Mouse (Mus musculus): ENCODE results near the gene Tbc1d22a.

The Tbc1d22a gene

DNA sequence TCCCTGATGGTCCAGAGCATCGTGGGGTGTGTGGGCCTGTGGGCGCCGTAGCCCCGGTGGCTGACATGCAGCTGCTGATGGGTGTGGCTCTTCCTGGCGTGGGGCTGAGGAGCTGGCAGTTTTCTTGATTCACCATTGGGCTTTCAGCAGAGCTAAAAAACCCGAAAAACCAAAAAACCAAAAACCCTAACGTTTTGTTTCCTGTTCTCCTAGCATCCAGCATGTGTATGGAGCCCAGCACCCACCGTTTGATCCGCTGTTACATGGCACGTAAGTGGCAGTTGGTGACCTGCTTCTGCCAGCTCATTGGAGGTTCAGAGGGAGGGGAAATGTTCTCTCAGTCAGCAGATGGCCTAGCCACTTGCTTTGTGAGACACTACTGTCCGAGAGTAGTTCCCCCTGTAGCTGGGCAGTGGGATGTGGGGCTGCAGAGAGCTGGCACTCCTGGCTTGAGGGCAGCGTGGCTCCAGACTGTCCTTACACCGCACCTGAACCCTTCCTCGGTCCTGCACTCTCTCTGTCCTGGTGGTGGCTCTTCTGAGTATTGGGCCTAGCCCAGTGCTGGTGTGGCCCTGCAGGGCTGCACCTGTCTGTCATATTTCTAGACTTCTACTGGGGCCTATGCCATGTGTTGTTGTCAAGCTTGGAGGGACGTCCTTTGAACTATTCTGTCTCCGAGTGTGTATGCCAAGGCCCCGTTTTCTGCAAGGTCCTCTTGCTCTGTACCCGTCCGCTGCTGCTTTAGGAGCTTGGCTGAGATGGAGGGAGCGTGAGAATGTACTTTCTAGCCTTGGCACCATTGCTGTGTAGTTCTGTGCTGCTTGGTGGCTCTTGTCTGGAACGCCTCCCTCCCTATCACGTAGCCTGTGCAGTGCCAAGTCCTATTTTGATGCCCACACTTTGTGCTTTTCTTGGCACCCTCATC, 20.5 kb downstream of the Tbc1d22a start:
- no peak for DNase-seq (ENCODE audit: low read depth, low spot score)

DNA sequence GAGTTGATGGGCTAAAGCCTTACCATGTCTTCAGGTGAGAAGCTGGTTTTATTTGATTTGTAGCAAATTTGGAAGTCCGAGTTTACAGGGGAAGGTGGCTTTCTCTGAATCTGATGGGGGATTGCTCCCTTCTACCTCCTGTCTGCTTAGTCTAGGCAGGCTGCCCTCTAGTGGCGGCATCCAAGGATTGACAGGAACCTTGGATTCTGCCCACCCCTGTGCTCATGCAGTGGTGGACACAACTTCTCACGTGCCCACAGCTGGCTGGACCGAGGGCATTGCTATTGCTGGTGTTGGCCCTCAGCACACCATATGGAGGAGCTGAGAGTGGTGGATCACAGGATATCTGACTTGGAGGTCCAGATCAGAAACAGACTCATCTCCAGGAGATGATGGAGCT, 22.0 kb downstream of the Tbc1d22a start:
- DNase-seq (ENCODE audit: low read depth, low spot score) = no peak

GRCm38 (mm10) chr15:86238076-86238475, 23.8 kb downstream of the Tbc1d22a start:
- DNase-seq (ENCODE audit: low read depth, low spot score) = no peak

DNA sequence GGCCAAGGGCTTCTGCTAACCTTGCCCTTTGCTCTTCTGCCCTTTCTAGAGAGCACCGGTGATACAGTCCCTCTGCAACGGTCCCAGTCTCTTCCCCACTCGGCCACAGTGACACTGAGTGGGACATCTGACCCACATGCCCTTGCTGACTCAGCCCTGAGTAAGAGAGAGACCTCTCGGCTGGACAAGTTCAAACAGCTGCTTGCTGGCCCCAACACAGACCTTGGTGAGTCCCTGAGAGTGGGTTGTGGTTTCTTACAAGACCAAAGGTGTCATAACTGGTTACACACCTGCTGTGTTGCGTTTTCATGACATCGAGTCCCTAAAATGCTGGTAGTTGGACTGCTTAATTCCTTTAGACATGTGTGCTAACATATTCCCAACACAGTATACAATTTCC, 24.8 kb downstream of the Tbc1d22a start:
- DNase-seq (ENCODE audit: low read depth, low spot score) = no peak

DNA sequence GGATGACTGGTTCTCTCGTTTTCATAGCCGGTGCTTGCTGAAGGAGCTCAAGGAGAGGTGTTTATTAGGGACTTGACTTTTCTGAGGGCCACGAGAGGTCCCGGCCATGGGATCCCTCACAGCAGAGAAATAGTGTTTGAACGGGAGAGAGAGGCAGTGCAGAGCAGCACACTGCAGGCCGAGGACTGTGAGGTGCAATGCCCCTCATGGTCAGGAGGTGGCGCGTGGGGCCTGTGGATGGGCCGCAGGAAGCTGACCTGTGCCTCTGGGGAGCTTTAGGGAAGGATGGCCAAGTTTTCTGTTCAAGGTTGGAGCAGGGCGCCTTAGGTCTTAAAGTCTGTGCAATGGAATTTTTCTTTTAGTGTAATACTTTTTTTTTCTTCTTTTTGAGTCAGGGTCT, 25.5 kb downstream of the Tbc1d22a start:
- peak; percentile 50 for DNase-seq (ENCODE audit: low read depth, low spot score)

- DNase-seq (ENCODE audit: low read depth, low spot score) = peak; percentile 55
Observed at GRCm38 (mm10) chr15:86243708-86244107, 29.4 kb downstream of the Tbc1d22a start.

DNA sequence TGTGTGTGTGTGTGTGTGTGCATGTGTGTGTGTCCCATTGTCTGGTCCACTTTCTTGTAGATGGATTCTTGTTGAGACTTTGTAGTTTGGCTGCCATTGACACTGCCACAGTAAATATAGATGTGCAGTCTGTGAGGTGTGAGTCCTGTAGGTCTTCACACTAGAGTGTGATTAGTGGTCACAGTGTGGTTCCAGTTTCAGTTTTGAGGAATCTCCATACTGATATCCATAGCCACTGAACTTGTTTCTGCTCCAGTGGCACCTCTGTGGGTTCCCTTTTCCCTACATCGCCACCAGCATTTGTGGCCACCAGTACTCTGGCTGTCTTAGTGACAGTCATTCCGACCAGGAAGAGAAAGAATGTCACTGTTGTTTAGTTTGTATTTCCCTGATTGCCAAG, 30.1 kb downstream of the Tbc1d22a start:
- DNase-seq (ENCODE audit: low read depth, low spot score) = no peak

DNA sequence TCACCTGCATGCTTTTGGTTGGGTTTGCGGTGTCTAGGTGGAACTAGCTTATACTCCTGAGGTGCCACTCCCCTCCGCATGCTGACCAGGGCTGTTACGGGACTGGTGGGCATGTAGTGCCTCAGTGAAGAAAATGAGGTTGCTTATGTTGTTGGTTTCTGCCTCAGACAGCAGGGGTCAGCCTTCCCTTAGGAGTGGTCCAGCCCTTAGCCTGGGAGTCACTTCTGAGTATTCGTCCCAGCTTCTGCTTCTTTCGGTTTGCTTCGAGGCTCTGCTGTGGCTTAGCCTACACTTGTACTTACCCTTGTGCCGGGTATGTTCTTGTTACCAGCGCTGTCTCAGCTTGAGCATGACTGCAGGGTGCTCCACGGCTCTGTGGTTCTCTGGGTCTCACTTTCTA, 36.0 kb downstream of the Tbc1d22a start:
- peak; percentile 38 for DNase-seq (ENCODE audit: low read depth, low spot score)

- no peak for DNase-seq (ENCODE audit: low read depth, low spot score)
Observed at GRCm38 (mm10) chr15:86252130-86252529, 37.9 kb downstream of the Tbc1d22a start.

- no peak for DNase-seq (ENCODE audit: low read depth, low spot score)
Observed at GRCm38 (mm10) chr15:86252684-86253083, 38.4 kb downstream of the Tbc1d22a start.

- DNase-seq (ENCODE audit: low read depth, low spot score) = no peak
Observed at GRCm38 (mm10) chr15:86253411-86253810, 39.2 kb downstream of the Tbc1d22a start.

DNA sequence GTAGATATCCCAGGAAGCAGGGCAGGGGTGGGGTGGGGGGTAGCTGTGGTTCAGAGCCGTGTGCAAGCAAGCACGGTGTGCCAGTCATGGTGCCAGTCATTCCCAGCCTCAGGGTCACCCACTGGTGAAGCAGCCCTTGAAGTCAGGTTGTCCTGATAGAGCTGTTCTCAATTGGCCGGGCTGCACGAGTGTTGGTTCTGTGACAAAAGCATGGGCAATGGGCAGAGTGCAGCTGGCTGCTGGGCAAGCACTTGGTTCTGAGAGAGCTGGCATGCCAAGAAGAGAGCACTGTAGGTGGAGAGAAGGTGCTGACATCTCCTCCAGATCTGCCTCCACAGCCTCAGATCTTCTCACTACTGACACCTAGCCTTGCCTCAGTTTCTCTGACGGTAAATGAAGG, 41.9 kb downstream of the Tbc1d22a start:
- DNase-seq (ENCODE audit: low read depth, low spot score) = no peak

- DNase-seq (ENCODE audit: low read depth, low spot score) = no peak
Observed at GRCm38 (mm10) chr15:86256728-86257179, 42.5 kb downstream of the Tbc1d22a start.

DNA sequence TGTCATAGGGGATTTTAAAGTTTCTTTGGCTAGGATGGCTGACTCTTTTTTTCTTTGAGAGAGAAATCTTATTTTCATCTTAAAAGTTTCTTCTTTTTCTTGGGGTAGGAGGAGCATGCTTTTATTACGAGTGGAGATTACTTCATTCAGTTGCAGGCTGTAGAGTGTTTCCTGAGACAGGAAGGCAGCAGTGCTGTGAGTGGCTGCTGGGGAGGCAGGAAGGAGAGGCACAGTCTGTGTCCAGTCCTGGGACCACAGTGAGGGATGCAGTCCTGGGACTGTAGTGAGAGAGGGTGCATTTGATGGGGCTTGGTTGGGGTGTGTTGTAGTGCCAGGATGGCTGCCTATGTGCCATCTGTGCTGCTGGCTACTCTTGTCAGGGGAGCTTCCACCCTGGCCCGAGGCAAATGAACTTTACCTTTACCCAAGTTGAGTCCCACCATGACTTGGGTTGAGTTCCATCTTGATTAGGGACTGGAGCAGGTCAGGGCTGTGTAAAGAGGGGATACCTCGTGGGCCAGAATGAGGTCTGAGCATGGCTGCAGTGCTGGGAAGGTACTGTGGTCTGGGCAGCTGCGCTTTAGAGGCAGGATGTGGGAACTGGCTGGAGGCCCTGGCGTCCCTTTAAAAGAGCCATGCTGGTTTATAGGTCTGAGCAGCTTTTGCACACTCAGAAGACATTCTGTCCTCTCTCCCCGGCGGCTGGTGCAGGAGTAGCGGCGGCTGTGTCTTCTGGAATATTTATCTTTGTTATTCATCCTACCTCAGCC, 43.8 kb downstream of the Tbc1d22a start:
- no peak for DNase-seq (ENCODE audit: low read depth, low spot score)

- DNase-seq (ENCODE audit: low read depth, low spot score) = no peak
Observed at GRCm38 (mm10) chr15:86259233-86259632, 45.0 kb downstream of the Tbc1d22a start.

DNA sequence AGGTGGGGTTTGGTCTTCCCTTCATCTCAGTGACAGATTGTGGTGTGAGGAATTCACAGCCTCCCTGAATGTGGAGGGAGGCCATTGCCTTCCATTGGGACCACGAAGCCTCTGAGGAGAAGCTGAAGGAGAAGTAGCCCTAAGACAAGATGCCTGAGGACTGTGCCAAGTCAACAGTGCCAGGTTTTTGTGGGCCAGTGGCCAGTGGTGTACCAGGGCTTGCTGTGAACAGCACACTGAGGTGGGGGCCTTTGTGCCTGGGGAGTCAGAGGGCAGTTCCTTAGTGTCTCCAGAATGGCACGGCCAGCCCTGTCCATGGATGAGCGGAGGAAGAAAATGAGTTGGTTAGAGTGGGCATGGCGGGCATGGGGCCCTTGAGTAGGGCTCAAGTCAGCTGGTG, 45.9 kb downstream of the Tbc1d22a start:
- DNase-seq (ENCODE audit: low read depth, low spot score) = no peak

DNA sequence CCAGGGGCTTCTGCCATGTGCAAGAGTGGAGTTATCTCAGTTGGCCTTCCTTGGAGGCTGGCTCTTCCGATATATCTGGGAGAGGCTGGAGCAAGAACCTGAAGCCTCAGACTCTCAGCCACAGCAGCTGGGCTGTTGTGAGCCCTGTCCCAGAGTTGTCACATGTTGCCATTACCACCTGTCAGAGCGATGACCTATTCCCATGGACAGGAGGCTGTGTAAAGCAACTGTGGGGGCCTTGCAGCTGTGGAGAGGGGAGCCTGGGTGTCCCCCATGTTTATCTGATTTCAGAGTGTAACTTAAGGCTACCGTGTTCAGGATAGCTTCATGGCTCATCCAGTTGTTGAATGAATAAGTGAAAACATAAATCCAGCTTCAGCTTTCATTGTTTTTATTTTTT, 50.1 kb downstream of the Tbc1d22a start:
- DNase-seq (ENCODE audit: low read depth, low spot score) = no peak

GRCm38 (mm10) chr15:86264803-86265202, 50.5 kb downstream of the Tbc1d22a start:
- no peak for DNase-seq (ENCODE audit: low read depth, low spot score)

- no peak for DNase-seq (ENCODE audit: low read depth, low spot score)
Observed at GRCm38 (mm10) chr15:86266975-86267374, 52.7 kb downstream of the Tbc1d22a start.

DNA sequence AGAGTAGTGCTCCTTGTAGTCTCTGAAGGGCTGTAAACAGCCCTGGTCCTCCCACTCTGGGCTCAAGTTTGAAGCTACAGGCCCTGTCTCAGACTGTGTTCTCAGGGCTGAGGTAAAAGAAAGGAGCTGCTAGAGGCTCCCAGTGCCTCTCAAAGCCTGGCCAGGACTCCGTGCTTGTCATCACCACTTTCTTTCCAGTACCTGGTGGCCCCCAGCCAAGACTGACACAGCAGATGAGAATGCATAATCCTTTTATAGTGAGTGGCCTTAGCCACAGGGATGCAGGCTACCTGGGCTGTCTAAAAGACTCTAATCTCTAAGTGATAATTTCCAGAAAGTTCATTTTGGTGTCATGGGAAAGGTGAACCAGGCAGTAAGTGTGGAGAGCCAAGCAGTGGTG, 54.3 kb downstream of the Tbc1d22a start:
- DNase-seq (ENCODE audit: low read depth, low spot score) = no peak

- no peak for DNase-seq (ENCODE audit: low read depth, low spot score)
Observed at GRCm38 (mm10) chr15:86275754-86276153, 61.5 kb downstream of the Tbc1d22a start.

DNA sequence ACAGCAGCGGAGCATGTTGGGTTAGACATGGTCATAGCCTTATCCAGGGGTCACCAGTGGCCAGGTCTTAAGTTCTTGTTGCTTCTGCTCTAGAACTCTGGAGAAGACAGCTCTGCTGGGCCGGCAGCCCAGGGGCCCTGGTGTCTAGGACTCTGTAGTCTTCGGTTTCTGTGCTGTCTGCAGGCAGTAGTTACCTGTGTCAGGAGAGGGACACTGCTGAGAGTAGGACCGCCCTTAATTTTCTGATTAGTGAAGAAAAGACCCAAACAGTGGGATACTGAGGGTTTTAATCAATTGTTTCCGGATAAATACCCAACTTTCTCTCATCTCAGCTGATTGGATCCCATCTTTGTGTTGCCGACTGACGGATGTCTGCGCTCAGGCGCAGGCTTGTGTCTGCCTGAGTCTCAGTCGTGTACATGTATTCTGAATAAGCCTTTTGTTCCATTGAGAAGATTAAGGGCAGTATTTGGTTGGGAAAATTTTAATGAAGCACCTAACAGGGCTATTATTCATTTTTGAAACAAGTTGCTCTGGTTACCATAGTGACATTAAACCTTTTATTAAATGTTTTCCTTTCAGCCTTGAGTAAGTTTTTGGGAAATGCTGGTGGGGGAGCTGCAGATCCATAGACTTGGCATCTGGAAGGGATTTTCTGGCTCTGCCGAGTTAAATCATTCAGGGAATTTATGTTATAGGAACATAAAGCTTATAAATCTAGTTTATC, 62.4 kb downstream of the Tbc1d22a start:
- peak; percentile 39 for DNase-seq (ENCODE audit: low read depth, low spot score)

All from forelimb bud, embryonic 11.5 days (tissue).